Mouse (Mus musculus) ES-E14 (cell line): ENCODE data around the gene Gm21983.

Source experiments
- ZC3H11A ChIP-seq: IDR thresholded peaks from 2 replicates; pipeline ENCODE4 v1.6.1; 2012; ENCODE audit warnings: low read depth, mild to moderate bottlenecking, inconsistent platforms, low read length, borderline replicate concordance
- ZNF384 ChIP-seq: IDR thresholded peaks from 2 replicates; pipeline ENCODE4 v1.6.1; 2012; ENCODE audit warnings: low read depth, low read length, inconsistent platforms

DNA sequence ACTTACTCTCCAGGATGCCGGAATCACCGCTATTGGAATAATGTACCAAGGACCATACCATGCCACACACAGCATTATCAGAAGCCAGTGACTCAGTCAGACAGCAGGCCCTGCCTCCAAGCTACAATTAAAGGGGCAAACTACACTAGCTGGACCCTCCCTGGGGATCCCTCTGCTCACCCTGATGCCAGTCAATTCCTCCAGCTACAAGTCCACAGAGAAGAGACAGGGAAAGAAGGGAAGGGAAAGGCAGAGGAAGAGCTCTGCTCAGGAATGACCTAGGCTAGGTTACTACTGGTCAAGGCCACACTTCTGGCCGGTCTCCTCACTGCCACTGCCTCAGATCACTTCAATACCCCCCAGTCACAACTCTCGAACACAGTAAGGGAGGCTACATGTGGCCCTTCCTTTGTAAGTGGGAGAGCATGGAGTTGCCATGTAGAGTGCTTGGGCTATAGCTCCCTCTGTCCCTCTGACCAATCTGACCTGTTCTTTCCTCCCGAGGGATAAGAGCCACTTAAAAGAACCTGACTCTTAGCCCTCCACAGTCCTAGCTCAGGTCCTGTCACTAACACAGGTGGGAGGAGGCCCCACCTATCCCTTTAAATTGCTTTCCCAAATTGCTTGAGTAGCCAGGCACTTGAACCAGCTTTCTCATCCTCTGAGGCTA, 18.0 kb downstream of the Gm21983 start:
- no peak for TF ChIP-seq ZNF384
- no peak for TF ChIP-seq ZC3H11A
